Mouse (Mus musculus) right cerebral cortex, postnatal 14 days (tissue): ENCODE measurements around the gene Gfra4.
"Not testable (repeated sequence)": the region's sequence is repeated elsewhere in the genome, so short reads cannot be mapped to it uniquely, and the experiment has no call there.

Experiments
- DNase-seq: peaks from one replicate; pipeline ENCODE4 v3.0.0; 2022

Gfra4 gene

DNA sequence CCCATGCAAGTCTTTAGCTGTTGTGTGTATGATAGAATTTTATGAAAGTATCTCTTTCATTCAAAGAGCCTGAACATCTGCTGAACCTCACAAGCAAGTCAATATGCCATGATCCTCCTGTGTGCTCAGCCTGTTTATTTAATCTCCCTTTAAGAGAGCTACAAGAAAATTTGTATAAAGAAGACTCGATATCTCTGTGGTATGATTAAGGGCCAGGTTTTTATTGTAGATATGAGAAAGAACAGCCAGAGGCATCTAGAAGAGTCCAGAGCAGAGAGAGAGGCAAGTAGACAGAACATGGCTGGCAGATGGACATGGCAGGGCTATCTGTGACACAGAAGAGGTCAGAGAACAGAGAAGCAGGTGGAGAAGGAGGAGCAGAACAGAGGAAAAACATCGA, 3.1 kb upstream of the Gfra4 start:
- no peak for DNase-seq

DNA sequence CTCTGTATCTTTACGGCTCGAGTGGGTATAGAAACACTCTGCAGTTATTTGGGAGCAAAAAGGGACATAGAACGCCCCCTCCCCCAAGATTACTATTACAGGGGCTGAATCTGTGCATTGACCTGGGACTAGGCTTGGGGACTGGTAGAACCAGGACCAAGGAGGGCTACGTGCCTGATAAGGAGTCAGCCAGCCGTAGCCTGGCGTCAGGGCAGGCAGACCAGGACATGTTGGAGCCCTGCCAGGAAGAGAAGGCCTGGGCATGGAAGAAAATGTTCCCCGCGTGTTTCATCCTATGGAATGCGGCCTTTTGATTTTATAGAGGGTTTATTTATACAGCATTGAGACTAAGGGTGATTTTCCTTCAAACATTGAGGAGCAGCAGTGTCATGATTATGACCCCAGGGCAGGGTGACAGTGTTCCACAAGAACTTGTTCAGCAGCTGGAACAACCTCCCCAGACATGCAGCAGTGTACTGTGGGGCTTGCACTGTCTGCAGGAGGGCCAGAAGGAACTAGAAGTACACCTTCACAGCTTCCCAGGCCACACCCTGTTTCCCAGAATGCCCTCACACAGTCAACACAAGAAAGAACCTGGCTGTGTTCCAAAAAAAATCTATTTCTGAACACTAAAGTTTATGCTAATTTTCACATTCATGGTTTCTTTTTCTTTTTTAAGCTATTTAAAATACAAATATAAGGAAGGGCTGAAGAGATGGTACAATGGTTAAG, 2.3 kb upstream of the Gfra4 start:
- no peak for DNase-seq

DNA sequence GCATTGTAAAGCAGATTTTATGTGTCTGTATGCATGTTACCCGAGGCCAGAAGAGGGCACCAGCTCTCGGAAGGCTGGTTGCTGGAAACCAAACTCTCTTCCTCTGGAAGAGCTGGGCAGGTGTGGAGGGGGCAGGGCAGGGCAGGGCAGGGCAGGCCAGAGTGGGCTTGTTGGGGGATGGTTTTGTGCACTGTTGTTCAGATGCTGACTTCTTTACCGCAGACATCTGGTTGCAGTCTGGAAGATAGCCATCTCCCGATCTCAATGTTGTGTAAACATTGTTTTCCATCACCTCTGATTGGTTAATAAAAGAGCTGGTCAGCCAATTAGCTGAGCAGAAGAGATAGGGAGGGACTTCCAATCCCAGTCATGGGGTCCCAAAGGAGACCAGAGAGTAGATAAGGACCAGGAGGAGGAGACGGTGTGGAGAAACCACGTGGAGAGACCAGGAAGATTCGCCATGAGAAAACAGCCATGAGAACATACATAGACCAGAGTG, 1.5 kb upstream of the Gfra4 start:
- DNase-seq: no peak

GRCm38 (mm10) chr2:131040854-131041825, 1.7 kb downstream of the Gfra4 start:
- peak; percentile 77 for DNase-seq

DNA sequence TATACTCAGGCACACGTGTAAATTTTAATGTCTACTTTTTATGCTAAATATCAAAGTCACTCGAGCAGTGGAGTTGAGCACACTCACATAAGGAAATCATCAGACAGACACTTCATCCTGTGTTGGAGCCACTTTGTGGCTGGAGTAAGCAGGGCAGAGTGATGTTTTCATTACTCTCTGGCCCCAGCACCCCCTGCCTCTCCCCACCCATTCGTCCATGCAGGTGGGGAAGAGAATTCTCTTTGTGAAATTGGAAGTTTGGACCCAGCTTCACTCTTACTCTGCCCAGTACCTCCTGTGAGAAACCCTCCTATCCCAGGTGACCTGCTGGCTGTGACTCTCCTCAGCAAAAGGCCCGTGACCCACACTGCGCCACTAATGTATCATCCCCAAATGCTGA, 4.2 kb downstream of the Gfra4 start:
- no peak for DNase-seq

DNA sequence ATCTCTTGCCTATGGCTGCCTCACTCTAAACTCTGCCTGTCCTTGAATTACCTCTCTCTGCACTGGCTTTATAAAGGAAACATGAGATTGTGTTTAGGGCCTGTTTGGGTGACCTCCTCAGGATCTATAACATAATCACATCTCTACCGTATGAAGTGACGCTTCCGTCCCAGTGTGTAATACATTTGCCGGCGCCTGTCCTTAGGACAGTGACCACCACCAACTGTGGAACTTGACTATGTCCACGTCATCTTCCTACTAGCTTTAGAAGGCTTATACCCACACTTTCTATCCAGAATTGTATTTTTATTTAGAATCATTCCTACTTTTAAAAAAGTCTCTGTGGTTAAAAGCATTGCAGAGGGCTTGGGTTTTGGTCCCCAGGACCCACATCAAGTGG, 4.7 kb downstream of the Gfra4 start:
- no peak for DNase-seq

DNA sequence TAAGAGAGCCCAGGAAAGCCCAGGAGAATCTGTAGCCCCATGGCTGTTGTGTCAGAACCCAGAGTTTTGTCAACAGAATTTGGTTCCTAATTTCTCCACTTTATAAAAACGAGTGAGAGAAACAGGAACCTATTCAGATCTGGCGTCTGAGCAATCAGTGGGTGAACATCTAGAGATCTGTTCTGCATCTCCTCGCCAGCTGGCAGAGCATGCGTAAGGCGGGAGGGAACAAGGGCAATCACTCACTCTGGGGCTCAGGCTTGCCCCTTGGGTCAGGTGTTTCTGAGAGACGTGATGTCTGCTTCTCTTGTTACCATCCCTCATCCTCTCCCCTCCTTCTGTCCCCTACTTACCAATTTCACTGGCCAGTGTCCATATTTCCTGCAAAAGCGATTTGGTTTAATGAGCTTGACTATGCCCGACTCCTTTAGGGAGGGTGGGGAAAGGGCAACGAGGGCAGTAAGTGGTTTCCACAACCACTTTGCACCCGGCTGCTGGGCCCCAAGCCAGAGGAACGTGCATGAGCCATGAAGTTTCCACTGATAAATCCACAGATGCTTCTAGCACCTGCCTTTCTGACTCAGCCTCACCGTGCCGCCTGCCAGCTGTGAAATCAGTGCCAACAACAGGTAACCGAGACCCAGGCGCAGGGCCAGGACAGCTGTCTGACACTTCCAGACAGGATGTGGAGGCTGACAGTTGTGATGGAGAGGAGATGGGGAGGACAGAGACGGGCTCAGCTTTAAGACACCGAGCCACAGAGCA, 5.5 kb downstream of the Gfra4 start:
- DNase-seq: no peak

- DNase-seq: no peak
Measured at GRCm38 (mm10) chr2:131036757-131037156, 6.1 kb downstream of the Gfra4 start.

DNA sequence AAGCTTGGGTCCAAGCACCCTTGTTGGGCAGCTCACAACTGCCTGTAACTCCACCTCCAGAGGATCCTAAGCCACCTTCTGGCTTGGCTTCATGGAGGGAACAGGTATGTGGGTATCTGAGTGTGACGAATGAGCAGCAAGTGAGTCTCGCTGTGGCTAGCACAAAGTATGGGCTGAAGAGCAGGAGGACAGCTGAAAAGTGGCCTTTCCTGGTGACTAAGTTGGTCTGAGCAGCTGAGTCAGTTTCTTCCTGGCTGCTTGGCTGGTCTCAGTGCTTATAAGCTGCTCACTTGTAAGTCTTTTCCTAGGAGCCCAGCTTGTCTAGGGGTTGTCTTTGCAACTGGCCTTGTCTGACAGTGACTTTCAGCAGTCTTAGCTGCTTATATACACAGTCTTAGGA, 6.5 kb downstream of the Gfra4 start:
- no peak for DNase-seq

DNA sequence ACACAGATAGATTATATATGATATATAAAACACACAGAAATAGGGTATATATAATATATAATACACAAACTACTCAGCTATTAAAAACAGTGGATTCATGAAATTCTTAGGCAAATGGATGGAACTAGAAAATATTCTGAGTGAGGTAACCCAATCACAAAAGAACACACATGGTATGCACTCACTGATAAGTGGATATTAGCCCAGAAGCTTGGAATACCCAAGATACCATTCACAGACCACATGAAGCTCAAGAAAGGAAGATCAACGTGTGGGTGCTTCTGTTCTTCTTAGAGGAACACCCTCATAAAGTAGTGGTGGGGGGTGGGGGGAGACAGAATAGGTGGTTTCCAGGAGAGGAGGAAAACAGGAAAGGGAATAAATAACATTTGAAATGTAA, 11.5 kb downstream of the Gfra4 start:
- DNase-seq: not testable (repeated sequence)

DNA sequence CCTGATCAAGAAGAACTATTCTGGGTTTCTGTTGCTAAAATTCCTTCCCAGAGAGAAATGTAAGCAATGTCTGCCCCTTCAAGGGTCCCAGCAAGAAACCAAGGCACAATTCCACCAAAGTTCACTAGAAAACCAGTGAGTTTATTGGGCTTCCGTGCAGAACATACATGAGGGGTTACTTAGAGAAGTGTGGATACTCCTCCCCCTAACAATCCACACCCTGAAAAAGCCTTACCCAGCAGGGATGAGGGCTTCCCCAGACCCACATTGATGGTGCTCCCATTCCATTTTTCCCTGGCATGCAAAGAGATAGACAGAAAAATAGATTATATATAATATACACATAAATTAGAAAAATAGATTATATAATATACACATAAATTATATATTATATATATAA, 11.9 kb downstream of the Gfra4 start:
- DNase-seq: no peak

- DNase-seq: no peak
Measured at GRCm38 (mm10) chr2:131030561-131030960, 12.3 kb downstream of the Gfra4 start.

- DNase-seq: no peak
Measured at GRCm38 (mm10) chr2:131029065-131029935, 13.6 kb downstream of the Gfra4 start.

DNA sequence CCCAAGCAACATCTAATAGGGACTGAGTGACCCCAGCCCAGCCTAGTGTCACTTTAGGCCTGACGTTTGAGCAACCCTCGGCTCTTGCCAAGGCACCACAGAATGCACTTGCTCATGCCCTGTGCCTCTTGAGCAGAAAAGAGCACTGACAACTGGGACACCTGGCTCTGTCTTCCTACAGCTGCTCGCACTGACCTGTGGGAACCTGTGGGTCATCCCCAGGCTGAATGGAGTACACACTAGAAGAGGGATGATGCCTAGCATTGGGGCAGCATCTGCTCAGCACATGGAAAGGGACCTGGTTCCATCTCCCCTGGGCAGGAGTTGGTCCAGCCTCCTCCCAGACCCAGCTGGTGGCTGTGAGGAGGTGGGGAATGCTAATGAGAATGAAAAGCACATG, 15.9 kb downstream of the Gfra4 start:
- no peak for DNase-seq

DNA sequence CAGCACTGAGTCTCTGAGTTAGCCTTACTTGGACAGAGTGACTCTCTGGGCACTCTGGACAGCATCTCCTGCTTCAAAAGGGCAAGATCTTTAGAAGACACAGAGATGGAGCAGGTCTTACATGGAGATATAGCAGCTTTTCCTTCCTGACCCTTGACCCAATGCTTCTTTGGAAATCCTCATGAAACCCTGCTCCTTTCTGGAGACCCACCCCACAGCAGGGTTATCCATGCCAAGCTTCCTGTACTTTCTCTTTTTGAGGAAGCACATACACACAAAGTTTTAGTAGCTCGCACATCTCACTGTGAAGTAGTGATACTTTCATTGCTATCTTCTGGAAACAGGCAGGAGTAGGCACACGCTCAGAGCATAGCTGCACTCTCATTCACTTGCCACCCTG, 17.7 kb downstream of the Gfra4 start:
- DNase-seq: no peak

DNA sequence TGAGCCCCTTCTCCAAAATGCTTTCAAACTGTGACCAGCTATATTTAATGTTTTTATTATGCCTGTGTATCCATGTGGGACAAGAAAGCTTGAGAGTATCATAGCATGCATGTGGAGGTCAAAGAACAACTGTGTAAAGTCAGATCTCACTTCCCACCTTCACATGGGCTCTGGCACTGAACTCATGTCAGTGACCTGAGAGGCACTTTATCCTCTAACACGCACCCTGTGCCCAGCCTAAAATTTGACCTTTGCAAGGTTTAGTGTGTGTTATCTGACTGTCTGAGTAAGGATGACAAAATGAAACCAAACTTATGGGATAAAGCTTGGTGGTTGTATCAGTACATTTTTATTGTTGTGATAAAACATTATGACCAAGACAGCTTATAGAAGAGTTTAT, 32.3 kb downstream of the Gfra4 start:
- DNase-seq: no peak

DNA sequence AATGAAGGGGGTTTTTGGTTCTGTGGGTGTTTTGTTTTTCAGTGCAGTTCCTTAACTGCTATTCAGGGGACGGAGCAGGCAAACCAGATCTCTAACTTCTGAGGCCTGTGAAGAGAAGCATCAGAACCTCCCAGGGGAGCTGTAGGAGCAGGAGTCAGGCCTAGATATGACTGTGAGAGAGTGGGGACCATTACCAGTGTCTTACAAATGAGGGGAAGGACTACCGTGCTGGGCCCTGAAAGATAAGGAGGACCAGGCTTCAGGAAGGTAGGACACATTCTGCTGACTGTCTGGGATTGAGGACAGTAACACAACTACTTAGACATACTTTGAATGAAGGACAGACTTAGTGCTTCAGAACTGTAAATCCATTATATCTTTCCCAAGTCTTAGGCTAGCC, 33.8 kb downstream of the Gfra4 start:
- no peak for DNase-seq

- DNase-seq: no peak
Measured at GRCm38 (mm10) chr2:130992818-130993217, 50.1 kb downstream of the Gfra4 start.
